Mouse (Mus musculus) spleen, postnatal 10 days (tissue): ENCODE data around the gene Sptb.

Source experiments
- DNase-seq, 2 experiments: peaks; one replicate each; pipeline ENCODE4 v3.0.0; 2021 to 2022; ENCODE audit warnings: low spot score in 2 of 2

Sptb gene

GRCm38 (mm10) chr12:76673794-76674222 lies 36.5 kb downstream of the Sptb start:
- peak in 1 of 2 experiments; percentile 73 for DNase-seq

GRCm38 (mm10) chr12:76672008-76672407 lies 38.3 kb downstream of the Sptb start:
- peak in 1 of 2 experiments; percentile 40 for DNase-seq

GRCm38 (mm10) chr12:76670533-76671086 lies 39.7 kb downstream of the Sptb start:
- peak; percentile 64 to 74 for DNase-seq

GRCm38 (mm10) chr12:76669956-76670530 lies 40.3 kb downstream of the Sptb start:
- DNase-seq, result no peak

- no peak for DNase-seq
These were observed 41.5 kb downstream of the Sptb start for GRCm38 (mm10) chr12:76668654-76669419.

- no peak for DNase-seq
These were observed 58.5 kb downstream of the Sptb start for GRCm38 (mm10) chr12:76651788-76652345.

- peak in 1 of 2 experiments; percentile 77 for DNase-seq
These were observed 60.3 kb downstream of the Sptb start for GRCm38 (mm10) chr12:76649708-76650687.

GRCm38 (mm10) chr12:76645222-76646110 lies 64.9 kb downstream of the Sptb start:
- DNase-seq, result no peak

- no peak for DNase-seq
These were observed 66.7 kb downstream of the Sptb start for GRCm38 (mm10) chr12:76643679-76644078.

- no peak for DNase-seq
These were observed 67.7 kb downstream of the Sptb start for GRCm38 (mm10) chr12:76642616-76643015.

- no peak for DNase-seq
These were observed 69.7 kb downstream of the Sptb start for GRCm38 (mm10) chr12:76640620-76641019.

- no peak for DNase-seq
These were observed 75.3 kb downstream of the Sptb start for GRCm38 (mm10) chr12:76634899-76635693.

- no peak for DNase-seq
These were observed 87.0 kb downstream of the Sptb start for GRCm38 (mm10) chr12:76623374-76623773.

- DNase-seq, result no peak
These were observed 90.5 kb downstream of the Sptb start for GRCm38 (mm10) chr12:76619847-76620246.

- DNase-seq, result no peak
These were observed 92.2 kb downstream of the Sptb start for GRCm38 (mm10) chr12:76618175-76618574.

- DNase-seq, result no peak
These were observed 94.8 kb downstream of the Sptb start for GRCm38 (mm10) chr12:76615580-76615937.

- DNase-seq, result no peak
These were observed 95.3 kb downstream of the Sptb start for GRCm38 (mm10) chr12:76614868-76615579.

- no peak for DNase-seq
These were observed 97.7 kb downstream of the Sptb start for GRCm38 (mm10) chr12:76612621-76613020.

GRCm38 (mm10) chr12:76608997-76609565 lies 101.3 kb downstream of the Sptb start:
- DNase-seq, result no peak
